Mouse (Mus musculus): Measurements from ENCODE around the gene Hvcn1.

DNA sequence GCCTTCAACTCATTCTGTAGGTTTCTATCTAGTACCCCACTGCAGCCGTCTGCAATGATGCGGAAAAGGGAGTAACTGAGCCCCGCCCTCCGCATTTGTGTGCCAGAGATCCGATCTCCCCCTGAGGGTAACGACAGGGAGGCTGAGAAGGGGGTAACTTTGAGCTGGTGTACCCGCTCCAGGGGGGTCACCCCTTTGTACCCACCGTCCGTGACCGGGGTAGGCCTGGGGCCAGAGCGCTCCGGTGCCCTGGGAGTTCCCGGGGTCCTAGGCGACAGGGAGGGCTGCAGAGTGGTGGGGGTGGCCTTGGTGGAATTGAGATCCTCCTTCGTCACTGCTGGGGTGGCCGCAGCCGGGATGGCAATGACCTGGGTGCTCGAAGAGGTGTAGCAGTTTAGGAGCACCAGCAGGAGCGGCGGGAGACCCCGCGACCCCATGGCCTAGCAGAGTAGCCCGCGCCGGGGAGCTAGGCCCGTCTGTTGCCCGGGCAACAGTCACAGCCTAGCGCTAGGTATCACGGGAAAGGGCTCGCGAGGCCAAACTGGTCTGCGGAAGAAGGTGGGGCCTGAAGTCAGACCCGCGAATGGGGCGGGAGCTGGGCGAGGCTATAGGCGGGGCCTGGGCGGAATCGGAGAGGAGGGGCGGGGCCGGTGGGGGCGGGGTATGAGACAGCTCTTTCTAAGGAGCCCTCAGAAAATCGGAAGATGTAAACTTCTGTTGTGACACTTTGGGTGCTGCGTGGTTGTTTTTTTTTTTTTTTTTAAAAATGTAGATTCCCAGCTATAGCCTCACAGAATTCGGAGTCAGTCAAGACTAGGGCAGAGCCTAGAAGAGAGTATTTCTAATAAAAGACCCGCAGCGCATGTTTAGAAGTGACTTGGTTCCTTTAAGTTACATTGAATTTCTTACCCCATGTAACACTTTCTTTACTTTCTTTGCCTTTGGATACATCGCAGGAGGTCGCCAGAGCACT is 57.6 kb downstream of the Hvcn1 start, which contains the start of gene Tctn1:
- no peak for TF ChIP-seq CTCF (IDR thresholded peaks at IDR 0.05; ENCODE audit: low read depth, low read length)
- no peak for TF ChIP-seq POLR2A (IDR thresholded peaks at IDR 0.05; ENCODE audit: extremely low read depth, insufficient read depth, low read length)

Measured in liver, adult 2 months (tissue).